Mouse (Mus musculus) forebrain, embryonic 11.5 days (tissue): Measurements from ENCODE around the gene Rbm20. TPM values are rescaled to one million over a fixed set of nuclear protein-coding genes. Genes with fewer than 3 reads are reported as not detected.

Experiments used
- ATAC-seq: fragments of 200-750 bp; cut with Nextera tagmentation; replicated peaks from 2 replicates; pipeline ENCODE4 v1.8.0; 2017; ENCODE audit warnings: moderate TSS enrichment; ENCODE audit not compliant: low FRiP score
- DNase-seq: peaks from one replicate; pipeline ENCODE4 v3.0.0-alpha.2; 2017; ENCODE audit warnings: low spot score
- H3K27ac ChIP-seq: fragments of 300-500 bp; sonication (generic); 2 replicates; pipeline ENCODE4 v1.5.1; 2014; ENCODE audit warnings: low read depth, low read length
- H3K27me3 ChIP-seq: fragments of 300-500 bp; sonication (generic); 2 replicates; pipeline ENCODE4 v1.6.1; 2014; ENCODE audit warnings: mild to moderate bottlenecking, low read length, mixed read lengths; ENCODE audit not compliant: control insufficient read depth, insufficient read depth
- H3K36me3 ChIP-seq: fragments of 300-500 bp; sonication (generic); 2 replicates; pipeline ENCODE4 v1.6.1; 2014; ENCODE audit warnings: mild to moderate bottlenecking, low read length, moderate library complexity, mixed read lengths; ENCODE audit not compliant: control insufficient read depth, insufficient read depth
- H3K4me1 ChIP-seq: fragments of 300-500 bp; sonication (generic); replicated peaks from 2 replicates; pipeline ENCODE4 v1.6.1; 2014; ENCODE audit warnings: low read length, mixed read lengths; ENCODE audit not compliant: control insufficient read depth, insufficient read depth
- H3K4me2 ChIP-seq: fragments of 300-500 bp; sonication (generic); 2 replicates; pipeline ENCODE4 v1.6.1; 2014; ENCODE audit warnings: low read depth, mild to moderate bottlenecking, low read length, moderate library complexity, mixed read lengths; ENCODE audit not compliant: severe bottlenecking
- H3K4me3 ChIP-seq: fragments of 300-500 bp; sonication (generic); 2 replicates; pipeline ENCODE4 v1.5.1; 2014; ENCODE audit warnings: low read depth, low read length
- H3K9ac ChIP-seq: fragments of 300-500 bp; sonication (generic); 2 replicates; pipeline ENCODE4 v1.6.1; 2014; ENCODE audit warnings: low read length
- H3K9me3 ChIP-seq: fragments of 300-500 bp; sonication (generic); 2 replicates; pipeline ENCODE4 v1.6.1; 2016; ENCODE audit warnings: low read length, mixed read lengths; ENCODE audit not compliant: control insufficient read depth
- WGBS: fragments of 180-500 bp; shearing (Covaris S2); extraction: QIAGEN DNeasy Blood & Tissue Kit; methylation state at CpG from one replicate; pipeline ENCODE4 v1.1.7; 2014; 5-methylcytosine and 5-hydroxymethylcytosine counted together
- polyA plus RNA-seq: library from polyadenylated mRNA; unstranded; fragments of >200 nt; fragmentation: Nextera tagmentation; extraction: Ambion mirVana; gene quantifications from 2 replicates; pipeline ENCODE4 v1.2.1, GENCODE M21; 2014

The Rbm20 gene
- polyA plus RNA-seq, 1 experiment from 2014 or later, result 4.6 TPM

DNA sequence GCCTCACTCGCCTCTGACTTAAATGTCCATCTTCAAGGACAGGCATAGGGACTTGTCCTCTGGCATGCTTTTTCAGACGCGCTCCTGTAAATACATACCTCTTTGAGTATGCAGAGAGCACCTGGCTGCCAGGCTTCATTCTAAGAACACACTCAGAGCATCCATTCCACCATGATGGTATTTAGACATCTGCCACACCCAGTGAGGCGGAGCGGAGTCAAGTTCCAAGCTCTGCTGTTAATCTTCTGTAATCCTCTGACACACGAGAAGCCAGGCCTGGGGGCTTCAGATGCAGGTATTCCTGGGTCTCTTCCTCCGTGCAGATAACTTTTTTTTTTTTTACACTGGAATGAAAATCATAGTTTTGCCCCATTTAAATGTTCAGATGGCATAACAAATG, 182.5 kb downstream of the Rbm20 start:
- DNase-seq (no peak), ATAC-seq (no peak)
- Histone ChIP-seq H3K9ac (no peak overlapping the region), H3K27ac (no peak overlapping the region), H3K4me2 (no peak overlapping the region), H3K36me3 (no peaks in the 10 kb centered on the region), H3K4me3 (no peak overlapping the region), H3K4me1 (peaks cover 3% of the 10 kb centered on the region; the same call in 1 of the 2 replicates), H3K27me3 (no peaks in the 10 kb centered on the region), H3K9me3 (no peaks in the 10 kb centered on the region)
- 40% methylated on average over 7 of the region's 7 CpGs for whole genome bisulfite sequencing

DNA sequence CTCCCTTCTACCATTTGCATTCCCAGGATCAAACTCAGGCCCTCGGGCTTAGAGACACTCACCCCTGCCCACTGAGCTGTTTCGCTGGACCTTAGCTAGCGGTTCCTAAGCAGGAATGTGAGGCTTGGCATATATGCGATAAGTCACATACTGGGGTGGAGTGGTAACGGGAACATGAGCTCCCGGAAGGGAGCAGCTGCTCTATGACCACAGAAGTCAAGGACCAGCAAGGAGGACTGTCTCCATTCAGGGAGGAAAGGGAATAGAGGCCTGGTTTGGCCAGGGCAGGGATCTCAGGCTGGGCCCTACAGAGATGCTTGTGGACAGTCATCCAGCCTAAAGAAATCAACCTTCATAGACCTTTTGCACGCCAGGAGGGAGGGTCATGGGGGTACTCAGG, 184.2 kb downstream of the Rbm20 start:
- no peaks in the 10 kb centered on the region; the same call in 1 of the 2 replicates for H3K4me1 ChIP-seq
- no peaks in the 10 kb centered on the region for H3K36me3 ChIP-seq
- 86% methylated on average over 7 of the region's 7 CpGs for WGBS
- no peak overlapping the region for H3K4me2 ChIP-seq
- H3K4me3 ChIP-seq, result no peak overlapping the region
- no peak overlapping the region for H3K9ac ChIP-seq
- H3K9me3 ChIP-seq, result no peaks in the 10 kb centered on the region
- no peak for ATAC-seq
- no peaks in the 10 kb centered on the region for H3K27me3 ChIP-seq
- no peak for DNase-seq
- H3K27ac ChIP-seq, result no peak overlapping the region

DNA sequence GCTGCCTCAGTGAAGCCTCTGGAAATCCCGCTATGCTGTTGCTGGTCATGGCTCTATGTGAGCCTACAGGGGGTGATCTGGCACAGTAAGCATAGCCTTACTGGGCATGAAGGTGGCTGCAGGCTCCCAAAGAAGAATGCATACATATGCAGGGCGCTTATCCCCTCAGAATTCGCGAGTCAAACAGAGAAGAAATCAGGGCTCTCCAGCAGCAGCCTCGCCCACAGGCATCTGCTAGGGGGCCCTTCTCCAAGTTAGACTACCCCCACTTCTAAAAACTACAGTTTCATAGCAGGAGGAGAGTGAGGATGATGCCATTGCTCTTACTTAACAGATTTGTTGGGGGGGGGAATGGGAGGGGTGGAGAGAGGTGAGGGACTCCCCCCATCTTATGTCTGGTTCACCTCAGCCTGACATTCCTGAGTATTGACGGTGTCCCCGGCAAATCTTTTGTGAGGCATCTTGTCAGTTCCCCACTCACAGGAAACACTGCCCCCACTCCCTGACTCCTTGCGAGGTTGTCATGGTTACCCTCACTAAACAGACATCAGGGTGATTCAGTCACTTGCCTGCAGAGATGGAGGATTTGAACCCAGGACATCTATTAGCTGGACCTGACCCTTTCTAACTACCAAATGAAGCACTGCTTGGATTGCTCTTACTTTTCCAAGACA, 185.6 kb downstream of the Rbm20 start:
- 75% methylated on average over 8 of the region's 8 CpGs for WGBS
- Histone ChIP-seq H3K9me3 (no peaks in the 10 kb centered on the region), H3K4me3 (no peak overlapping the region), H3K27ac (no peak overlapping the region), H3K36me3 (no peaks in the 10 kb centered on the region), H3K27me3 (no peaks in the 10 kb centered on the region), H3K4me2 (no peak overlapping the region), H3K9ac (no peak overlapping the region), H3K4me1 (no peaks in the 10 kb centered on the region; the same call in 1 of the 2 replicates)
- DNase-seq, result no peak
- no peak for ATAC-seq

DNA sequence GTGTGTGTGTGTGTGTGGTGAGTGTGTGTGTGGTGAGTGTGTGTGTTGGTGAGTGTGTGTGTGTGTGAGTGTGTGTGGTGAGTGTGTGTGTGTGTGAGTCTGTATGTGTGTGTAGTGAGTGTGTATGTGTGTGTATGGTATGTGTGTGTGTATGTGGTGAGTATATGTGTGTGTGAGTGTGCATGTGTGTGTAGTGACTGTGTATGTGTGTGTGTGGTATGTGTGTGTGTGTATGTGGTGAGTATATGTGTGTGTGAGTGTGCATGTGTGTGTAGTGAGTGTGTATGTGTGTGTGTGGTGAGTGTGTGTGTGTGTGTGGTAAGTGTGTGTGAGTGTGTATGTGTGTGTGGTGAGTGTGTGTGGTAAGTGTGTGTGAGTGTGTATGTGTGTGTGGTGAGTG, 190.1 kb downstream of the Rbm20 start:
- no peaks in the 10 kb centered on the region for H3K36me3 ChIP-seq
- DNase-seq (no peak), ATAC-seq (no peak)
- no peak overlapping the region for H3K27ac ChIP-seq
- no peaks in the 10 kb centered on the region for H3K27me3 ChIP-seq
- H3K9me3 ChIP-seq, result no peaks in the 10 kb centered on the region
- no peak overlapping the region for H3K9ac ChIP-seq
- H3K4me1 ChIP-seq, result no peaks in the 10 kb centered on the region
- no peak overlapping the region for H3K4me2 ChIP-seq
- no peak overlapping the region for H3K4me3 ChIP-seq

DNA sequence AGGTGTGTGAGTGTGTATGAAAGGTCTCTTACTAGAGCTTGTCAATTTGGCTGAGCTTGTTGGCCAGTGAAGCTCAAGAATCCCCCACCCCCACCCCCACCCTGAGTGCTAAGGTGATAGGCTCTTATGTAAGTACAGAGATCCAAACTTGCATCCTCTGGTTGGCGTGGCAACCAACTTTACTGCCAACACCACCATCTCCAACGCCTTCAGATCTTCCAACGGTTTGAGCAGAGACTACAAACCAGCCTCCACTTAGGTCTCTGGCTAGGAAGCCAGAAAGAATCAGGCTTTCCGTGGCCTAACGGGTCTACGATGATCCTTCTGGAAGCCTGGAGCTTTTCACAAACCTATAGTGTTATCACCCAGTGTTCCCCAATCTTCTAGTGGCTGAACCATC, 191.0 kb downstream of the Rbm20 start:
- no peak for DNase-seq
- H3K4me1 ChIP-seq, result no peaks in the 10 kb centered on the region
- H3K4me2 ChIP-seq, result no peak overlapping the region
- H3K9ac ChIP-seq, result no peak overlapping the region
- H3K27me3 ChIP-seq, result no peaks in the 10 kb centered on the region
- WGBS, result 93% methylated on average over 6 of the region's 6 CpGs
- H3K4me3 ChIP-seq, result no peak overlapping the region
- no peak overlapping the region for H3K27ac ChIP-seq
- H3K9me3 ChIP-seq, result no peaks in the 10 kb centered on the region
- no peak for ATAC-seq
- no peaks in the 10 kb centered on the region for H3K36me3 ChIP-seq

DNA sequence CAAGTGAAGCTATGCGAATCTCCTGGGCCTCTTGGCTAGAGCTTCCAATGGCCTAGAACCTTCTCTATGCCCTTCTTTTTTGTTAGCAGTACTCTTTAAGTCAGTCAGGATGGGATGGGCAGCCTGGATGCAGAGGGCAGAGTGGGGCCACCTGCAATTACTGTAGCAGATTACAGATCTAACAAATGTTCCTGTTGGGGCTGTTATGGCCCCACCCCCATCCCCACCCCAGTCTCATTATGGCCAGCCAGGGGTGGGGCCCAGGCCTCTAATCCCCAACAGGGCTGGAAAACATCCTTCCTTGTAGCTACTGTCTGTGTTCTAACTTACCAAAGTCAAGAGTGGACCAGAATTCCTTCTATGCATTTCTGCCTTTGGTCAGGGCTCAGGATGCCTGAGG, 191.7 kb downstream of the Rbm20 start:
- H3K4me1 ChIP-seq, result no peaks in the 10 kb centered on the region
- no peak for DNase-seq
- no peak overlapping the region for H3K4me3 ChIP-seq
- no peak overlapping the region for H3K9ac ChIP-seq
- no peak overlapping the region for H3K4me2 ChIP-seq
- no peaks in the 10 kb centered on the region for H3K36me3 ChIP-seq
- H3K27ac ChIP-seq, result no peak overlapping the region
- ATAC-seq, result no peak
- WGBS, result 96% methylated on average over 1 of the region's 1 CpGs
- H3K27me3 ChIP-seq, result no peaks in the 10 kb centered on the region
- H3K9me3 ChIP-seq, result no peaks in the 10 kb centered on the region

DNA sequence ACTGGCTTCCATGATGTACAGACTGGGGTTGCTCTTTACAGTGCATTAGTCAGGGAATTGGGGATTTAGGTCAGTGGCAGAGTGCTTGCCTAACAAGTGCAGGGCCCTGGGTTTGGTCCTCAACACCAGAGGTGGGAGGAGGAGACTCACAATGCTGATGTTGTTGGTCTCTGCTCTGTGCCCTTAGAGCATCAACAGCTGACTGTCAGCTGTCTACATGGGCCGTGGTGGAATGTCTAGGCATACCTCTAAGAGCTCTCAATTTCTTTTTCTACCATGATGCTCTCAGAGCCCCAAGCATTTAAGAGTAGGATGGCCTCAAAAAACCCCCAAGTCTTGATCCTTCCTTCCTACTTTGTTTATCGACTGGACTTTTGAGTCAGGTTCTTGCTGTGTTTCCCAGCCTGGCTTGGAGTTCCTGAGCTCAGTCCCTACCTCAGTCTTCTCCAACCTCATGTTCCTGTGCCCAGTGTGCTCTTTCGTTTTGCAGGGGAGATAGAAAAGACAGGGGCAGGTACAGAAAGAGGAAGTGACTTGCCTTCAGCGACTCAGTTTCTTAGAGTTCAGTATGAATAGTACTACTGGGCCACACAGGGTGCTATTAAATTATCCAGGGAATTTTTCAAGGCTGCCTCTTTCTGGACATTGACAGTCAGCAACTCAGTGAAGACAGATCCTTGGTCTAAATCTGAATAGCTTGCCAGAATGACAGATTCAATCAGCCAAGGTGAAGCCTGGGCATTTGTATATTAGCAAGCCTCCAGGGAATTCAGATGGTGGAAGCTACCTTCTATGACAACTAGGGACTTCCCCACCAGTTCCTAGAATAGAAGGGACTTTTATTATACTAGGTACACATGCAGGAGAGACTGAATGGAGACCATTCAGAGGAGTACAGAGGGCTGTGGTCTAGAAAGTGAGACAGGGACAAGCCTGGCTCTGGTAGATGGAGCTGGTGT, 192.6 kb downstream of the Rbm20 start:
- Histone ChIP-seq H3K4me1 (no peaks in the 10 kb centered on the region), H3K36me3 (no peaks in the 10 kb centered on the region), H3K4me2 (no peak overlapping the region), H3K9me3 (no peaks in the 10 kb centered on the region), H3K27ac (no peak overlapping the region), H3K9ac (no peak overlapping the region), H3K27me3 (no peaks in the 10 kb centered on the region), H3K4me3 (no peak overlapping the region)
- ATAC-seq (no peak), DNase-seq (no peak)
- WGBS, result 75% methylated on average over 4 of the region's 4 CpGs

DNA sequence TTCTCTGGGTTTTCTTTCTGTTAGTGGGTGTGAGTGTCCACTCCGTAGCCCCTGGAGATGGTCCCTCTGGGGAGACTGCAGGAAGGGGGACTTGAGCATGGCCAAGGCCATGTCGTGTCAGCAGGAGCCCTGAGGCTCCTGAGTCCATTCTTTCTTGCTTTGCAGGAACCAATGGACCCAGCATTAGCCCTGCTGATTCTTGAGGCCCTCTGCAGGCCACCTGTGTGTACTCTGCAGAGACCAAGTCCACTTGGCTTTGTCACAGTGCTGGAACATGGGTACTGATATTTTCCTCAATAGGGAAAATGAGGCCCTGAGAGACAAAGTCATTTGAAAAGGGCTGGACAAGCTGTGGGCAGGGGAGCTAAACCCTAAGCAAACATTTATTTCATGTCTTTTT, 193.5 kb downstream of the Rbm20 start:
- Histone ChIP-seq H3K4me3 (no peak overlapping the region), H3K9me3 (no peaks in the 10 kb centered on the region), H3K9ac (no peak overlapping the region), H3K27me3 (no peaks in the 10 kb centered on the region), H3K27ac (no peak overlapping the region), H3K4me1 (no peaks in the 10 kb centered on the region), H3K36me3 (no peaks in the 10 kb centered on the region), H3K4me2 (no peak overlapping the region)
- DNase-seq (no peak), ATAC-seq (no peak)
- 60% methylated on average over 2 of the region's 2 CpGs for WGBS
